Mouse (Mus musculus) liver, embryonic 14.5 days (tissue): ENCODE data around the gene Snx21.

Experiments
- CTCF ChIP-seq: IDR thresholded peaks from 2 replicates; pipeline ENCODE4 v1.5.1; 2016; ENCODE audit warnings: antibody characterized with exemption, low read depth, control low read depth
- EP300 ChIP-seq: IDR thresholded peaks from 2 replicates; pipeline ENCODE4 v1.6.1; 2016; ENCODE audit warnings: antibody characterized with exemption, low read depth

GRCm38 (mm10) chr2:164794293-164794692 is 8.7 kb downstream of the Snx21 start:
- TF ChIP-seq CTCF: peak; percentile 96
- TF ChIP-seq EP300: no peak
